Mouse (Mus musculus) embryo, embryonic 10.5 days (tissue): ENCODE measurements at regions not wholly inside any gene's neighbourhood (a gene's known extent, or its start where the extent isn't known, plus 50 kb on each side); places are given as distances from the start of the nearest gene placed in this dataset.
"Not testable (repeated sequence)": the region's sequence is repeated elsewhere in the genome, so short reads cannot be mapped to it uniquely, and the experiment has no call there.

Experiments
- DNase-seq: peaks from one replicate; pipeline ENCODE4 v3.0.0-alpha.2; 2015; ENCODE audit warnings: low spot score

DNA sequence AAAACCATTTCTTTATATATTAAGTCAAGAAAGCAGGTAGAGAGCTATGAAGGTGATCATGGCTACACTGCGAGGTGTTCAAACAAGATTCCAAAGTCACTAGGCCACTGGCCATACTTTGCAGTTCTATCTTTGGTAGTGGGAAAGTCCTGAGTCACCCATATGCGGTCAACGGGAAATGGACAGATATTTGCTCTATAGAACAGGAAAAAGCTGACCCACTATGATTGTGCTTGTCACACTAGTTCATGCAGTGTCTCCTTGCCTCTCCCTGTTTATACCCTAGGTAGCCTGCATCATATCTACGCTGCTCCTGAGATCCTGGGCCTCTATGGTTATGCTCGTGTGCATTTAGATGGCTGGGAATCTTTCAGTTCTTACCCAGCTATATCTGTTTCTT is 188.9 kb upstream of the Pfkp start:
- no peak for DNase-seq

DNA sequence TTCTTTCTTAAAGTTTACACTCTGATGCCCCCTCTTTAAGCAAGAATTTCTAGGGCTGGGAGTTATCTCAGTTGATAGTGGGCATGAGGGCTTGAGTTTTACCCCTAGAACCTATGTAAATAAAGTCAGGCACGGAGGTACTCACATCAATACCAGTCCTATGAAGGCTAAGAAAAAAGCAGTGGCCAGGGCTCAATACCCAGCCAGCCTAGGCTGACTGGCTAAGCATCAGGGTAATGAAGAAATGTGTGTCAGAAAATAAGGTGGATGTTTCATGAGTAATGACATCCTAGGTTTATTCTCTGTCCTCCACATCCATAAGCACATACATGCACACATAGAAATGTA is 188.5 kb upstream of the Pfkp start:
- no peak for DNase-seq

DNA sequence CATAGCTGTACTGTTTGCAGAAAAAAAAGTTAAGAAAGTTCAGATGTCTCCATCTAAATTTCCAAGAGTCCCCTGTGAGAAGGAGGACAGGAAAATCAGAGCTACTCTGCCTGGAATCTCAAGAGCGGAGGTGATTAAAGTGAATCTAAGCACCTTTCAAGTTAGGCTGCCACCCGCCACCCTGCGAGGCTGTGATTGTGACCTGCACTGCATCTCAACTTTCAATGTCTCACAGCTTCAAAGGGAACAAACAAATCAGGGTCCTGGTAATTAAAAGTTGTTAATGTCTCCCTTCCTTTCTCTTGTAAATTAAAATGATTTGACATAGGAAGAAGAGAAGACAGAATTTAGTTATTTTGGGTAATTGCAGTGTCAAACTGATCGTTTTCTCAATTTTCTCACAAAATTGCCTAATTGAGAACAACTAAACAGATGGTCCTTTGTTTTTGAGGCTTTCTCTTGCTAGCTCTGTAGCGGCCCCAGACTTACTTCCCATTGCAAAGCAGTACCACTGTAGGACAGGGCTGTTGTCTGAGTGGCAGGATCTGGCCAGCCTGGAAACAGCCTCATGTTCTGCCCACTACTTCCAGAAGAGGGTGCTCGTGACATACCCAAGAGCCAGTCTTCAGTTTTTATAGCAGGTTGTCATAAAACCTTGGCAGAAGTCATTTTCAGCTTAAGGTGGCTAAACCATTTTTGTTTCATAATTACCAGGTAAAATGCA is 187.9 kb upstream of the Pfkp start:
- DNase-seq: peak; percentile 78

DNA sequence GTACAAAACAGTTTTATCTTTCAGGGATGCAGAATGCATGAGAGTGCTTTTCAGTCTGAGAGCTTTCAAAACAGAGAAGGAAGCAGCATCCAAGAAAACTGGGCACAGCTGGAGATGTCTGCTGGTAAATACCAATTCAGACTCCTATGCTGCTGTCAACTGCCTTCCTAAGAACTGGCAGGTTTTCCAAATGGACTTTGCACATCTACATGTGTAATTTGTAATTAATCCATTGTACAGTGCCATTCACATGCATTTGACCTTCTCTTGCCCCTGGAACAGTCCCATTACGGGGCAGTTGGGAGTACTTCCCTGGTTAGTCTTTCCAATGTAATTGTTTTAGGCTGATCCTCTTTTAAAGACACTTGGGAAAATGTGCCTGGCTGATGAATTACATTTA is 181.3 kb upstream of the Pfkp start:
- DNase-seq: no peak

DNA sequence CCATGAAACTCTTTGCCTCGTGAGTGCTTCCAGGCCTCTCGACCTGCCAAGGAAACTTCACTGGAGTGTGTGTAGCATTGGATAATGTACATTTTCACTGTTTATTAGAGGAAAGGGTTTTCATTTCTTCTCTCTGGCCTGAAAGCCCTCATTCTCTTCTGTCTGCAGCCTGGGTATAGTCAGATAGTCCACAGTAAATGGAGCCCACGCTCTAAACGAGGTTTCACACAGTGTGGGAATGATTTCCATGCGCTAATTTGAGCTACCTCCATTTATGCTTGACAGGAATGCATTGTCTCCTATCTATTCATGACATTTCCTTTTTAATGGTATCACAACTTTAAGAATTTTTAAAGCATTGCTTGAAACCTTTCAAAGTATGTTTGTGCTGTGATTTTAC is 180.8 kb upstream of the Pfkp start:
- no peak for DNase-seq

DNA sequence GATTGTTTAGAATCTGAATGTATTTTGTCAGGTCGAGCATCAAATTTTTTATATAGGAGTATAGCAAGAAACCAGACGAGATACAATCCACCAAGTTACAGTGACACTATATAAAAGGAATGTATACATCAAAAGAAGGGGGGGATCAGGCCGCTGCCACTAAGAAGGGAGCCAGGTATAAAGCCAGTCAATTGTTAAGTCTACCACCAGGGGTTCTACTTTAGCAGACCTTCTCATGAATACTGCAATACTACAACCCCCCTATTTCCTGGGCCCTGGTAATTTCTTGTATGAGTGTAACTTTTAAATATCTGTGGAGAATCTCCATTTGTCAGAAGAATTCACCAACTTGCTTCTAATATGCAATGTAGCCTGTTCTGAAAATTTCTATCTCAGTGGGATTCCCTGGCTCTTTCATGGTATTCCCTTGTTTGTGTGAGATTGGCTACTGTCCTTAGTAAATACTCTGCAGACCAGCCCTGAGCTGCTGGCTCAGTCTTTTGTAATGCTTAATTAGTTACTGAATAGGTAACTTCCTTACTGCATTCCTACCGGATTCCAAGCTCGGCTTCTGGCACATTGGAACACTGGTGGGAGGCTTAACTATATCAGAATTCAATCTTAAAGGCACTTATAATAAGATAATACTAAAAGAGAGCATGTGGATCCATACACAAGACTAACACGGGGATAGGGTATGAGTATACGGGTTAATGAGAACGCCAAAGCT is 180.2 kb upstream of the Pfkp start:
- DNase-seq: not testable (repeated sequence)

DNA sequence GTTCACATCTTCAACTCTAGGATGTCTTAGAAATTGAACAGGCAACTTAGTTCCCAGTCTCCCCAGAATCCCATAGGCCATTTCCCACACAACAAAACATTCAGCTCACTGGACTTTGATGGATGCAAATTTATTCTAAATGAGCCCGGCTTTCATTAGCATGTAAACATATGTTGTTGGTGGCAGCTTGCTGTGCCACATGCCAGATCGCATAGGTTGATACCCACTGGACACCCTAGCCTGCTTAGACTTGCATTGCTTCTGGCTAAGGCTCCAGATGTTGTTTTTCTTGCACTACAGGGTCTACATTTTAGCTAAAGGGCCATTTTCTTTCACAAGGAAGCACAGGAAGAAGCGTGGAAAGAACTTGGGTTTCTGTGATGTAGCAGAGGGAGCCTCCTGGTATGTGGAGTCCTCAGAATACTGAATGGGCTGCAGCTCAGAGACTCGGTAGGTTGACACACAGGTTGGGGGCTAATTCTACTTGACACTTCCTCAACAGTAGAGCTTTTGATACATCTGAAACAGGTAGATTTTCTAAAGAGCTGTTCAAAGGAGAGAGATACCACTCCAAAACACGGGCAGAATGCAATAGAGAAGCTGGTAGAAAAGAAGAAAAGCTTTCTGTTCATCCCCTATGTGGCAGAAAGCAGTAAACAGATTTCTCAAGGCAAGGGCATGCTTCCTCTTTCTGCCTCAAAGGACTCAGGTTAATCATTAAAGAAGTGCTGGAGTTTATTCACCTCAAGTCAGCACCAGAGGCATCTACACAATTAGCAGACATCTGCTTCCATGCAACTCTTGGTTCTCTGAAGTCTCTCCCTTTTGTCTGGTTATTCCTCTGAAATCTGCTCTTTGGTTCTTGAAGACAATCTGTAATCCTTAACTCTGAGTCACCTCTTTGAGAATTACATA is 153.9 kb upstream of the Pfkp start:
- no peak for DNase-seq

DNA sequence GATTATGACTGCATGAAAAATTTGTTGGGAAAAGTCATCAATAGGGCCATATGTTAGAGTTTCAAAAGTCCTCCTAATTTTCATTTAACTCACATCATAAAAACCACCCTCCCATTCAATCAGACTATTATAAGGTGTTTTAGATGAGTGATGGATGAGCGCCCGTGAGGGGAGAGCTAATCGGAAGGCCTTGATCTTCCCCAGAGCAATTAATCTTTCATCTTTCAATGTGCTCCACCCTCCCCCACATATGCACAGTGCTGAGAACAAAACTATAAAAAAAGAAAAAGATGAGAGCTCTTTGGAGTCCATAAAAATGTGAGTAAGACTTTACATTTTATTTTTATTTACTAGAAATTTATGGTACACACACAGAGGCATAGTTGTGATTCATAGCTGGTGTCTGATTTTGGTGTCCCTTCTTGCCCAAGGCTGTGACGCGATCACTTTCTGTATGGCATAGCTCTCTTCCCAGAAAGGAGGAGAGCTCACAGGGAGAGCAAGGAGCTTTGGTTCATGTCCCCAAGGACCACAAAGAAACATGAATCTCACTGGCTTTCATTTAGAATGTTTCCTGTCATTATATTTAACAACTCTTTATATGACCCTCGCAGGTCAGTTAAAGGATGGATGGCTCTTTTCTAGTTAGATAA is 119.5 kb upstream of the Pfkp start:
- peak; percentile 15 for DNase-seq

DNA sequence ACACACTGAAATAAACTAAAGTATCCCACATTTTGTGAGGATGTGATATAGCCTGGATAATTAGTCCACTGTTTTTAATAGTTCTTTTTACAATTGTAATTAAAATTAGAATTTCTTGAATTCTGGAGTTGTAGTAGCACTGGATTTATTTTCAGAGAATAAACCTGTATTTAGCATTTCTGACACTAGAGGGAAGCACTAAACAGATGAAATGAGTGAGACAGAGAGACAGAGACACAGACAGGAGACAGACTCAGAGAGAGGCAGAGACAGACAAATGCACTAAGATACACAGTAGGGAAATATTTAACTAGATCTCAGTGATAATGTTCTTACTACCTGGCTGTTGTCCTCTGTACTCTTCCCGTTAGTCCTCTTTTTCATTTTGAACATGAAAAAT is 108.6 kb upstream of the Pfkp start:
- peak; percentile 67 for DNase-seq

DNA sequence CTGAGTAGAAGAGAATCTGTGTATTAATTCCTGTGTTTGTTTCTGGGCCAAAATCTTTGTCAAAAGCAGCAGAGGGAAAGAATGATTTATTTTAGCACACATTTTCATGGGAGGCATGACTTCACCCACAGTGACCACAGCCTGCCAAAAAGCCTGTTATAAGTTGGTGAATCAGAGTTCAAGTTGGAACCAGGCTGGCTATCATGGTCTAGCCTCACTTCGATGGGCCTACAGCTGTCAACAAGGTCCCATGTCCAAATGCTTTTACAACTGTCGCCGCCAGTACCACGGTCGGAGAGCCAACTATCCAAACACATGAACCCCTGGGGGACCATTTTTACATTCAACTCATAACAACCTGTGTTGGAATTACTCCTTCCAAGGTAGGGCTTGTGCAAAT is 103.0 kb upstream of the Pfkp start:
- DNase-seq: no peak

DNA sequence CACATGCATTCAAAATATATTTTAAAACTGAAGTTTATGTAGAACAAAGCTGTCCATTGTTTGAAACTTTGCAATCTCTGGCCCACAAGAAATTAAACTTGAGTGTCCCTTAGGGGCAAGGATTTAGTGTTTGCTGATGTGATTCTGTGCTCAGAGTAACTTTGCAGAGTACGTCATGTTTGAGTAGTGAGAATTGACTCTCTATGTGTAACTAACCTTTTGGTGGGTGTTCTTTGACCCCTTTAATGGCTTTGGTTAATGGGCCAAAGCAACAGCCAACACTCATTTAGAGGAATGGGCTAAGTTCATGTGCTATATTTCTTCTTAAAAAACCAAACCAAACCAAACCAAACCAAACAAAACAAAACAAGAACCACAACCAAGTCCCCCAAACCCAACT is 102.6 kb upstream of the Pfkp start:
- DNase-seq: peak; percentile 4

DNA sequence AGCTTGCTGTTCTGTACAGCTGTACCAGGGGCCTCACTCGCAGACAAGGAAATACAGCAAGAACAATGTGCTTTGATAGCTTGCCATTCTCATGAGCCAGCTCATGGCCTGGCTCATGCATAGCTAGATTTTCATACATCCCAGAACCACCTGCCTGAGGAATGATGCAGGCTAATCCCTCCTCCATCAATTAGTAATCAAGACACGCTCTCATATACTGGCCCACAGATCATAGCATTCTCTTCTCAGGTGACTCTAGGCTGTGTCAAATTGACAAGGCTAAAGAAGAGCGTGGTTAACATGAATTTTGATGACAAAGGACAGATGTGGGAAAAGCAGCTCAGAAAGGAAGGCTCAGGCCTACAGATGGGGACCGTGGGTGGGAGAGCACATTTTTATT is 93.3 kb upstream of the Pfkp start:
- DNase-seq: no peak

DNA sequence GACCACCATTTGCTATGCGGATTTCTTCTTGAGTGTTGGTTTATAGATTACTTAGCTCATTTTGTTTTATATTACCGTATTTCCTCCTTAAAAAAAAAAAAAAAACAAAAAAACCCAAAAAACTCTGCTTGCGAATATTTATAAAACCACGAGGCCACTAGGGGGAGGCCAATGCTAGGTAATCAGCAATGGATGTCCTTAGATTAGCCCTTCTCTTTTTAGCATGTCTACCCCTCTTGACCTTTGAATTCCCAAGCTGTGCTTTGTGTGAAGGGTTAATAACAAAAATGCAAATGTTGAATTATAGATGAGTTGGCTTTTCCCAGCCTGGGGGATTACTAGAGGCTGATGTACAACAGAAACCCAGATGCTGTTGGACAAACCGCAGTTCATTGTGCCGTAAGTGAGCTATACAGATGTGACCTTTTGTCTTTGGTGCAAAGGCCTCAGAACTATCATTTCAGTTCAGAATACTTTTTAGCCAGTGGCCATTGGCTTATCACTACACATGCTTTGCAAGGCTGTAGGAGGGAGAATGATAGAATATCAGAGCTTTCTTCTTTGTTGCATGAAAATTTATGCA is 88.5 kb upstream of the Pfkp start:
- DNase-seq: peak; percentile 59
